Mouse (Mus musculus) lung, adult 2 months (tissue): ENCODE measurements at regions not wholly inside any gene's neighbourhood (a gene's known extent, or its start where the extent isn't known, plus 50 kb on each side); places are given as distances from the start of the nearest gene placed in this dataset.

ENCODE experiments used
- DNase-seq: peaks from one replicate; pipeline ENCODE4 v3.0.0; 2022
- H3K4me1 ChIP-seq: fragments of 200-500 bp; 2 replicates; pipeline ENCODE4 v1.6.1; 2011; ENCODE audit warnings: low read length; ENCODE audit not compliant: control insufficient read depth, insufficient read depth
- H3K4me3 ChIP-seq: fragments of 200-500 bp; replicated peaks from 2 replicates; pipeline ENCODE3; 2011; ENCODE audit warnings: low read depth, mild to moderate bottlenecking, control low read depth, low read length; ENCODE audit errors: extremely low read depth
- CTCF ChIP-seq: fragments of 200-500 bp; IDR thresholded peaks from 2 replicates; pipeline ENCODE4 v1.5.1; 2011; ENCODE audit warnings: mild to moderate bottlenecking, low read length, control low read depth; ENCODE audit not compliant: insufficient read depth
- POLR2A ChIP-seq: fragments of 200-500 bp; IDR thresholded peaks from 2 replicates; pipeline ENCODE4 v1.6.1; 2011; ENCODE audit warnings: low read depth, mild to moderate bottlenecking, control low read depth, low read length, borderline replicate concordance; ENCODE audit errors: extremely low read depth
- WGBS: fragments of 180-500 bp; shearing (Covaris S2); methylation state at CpG from one replicate; pipeline ENCODE4 v1.1.7; 2018; 5-methylcytosine and 5-hydroxymethylcytosine counted together

DNA sequence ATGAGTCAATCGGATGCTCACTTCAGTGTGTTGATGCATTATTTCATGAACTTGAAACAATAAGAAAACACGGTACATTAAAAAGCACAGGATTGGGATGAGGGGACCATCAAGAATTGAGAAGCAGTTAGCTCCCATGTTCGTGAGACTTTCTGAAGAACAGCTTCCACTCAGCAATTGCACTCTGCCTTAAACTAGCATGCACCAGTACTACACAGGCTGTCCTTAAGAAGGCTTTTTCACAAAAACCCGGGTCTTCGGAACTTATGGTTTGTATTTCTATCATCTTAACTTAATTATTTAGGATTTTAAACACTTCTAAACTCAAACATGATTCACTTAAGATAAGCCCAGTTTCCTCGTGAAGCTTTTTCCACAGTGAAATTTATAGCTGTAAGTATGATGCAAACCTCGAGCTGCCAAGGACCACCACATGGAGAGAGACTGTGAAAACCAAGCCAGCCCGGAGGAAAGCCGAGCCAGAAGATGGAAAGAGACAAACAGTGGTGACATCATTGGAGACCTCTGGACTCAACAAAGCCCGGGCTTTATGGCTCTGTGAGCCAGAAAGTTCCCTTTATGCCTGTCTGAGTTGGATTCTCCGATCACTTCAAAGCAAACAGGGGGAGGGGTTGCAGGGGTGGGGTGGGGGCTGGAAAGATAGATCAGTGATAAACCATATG lies 162.7 kb upstream of the Atp2b1 start:
- H3K4me1 ChIP-seq, result peaks cover 4% of the 10 kb centered on the region
- TF ChIP-seq CTCF, result no peak
- no peak for TF ChIP-seq POLR2A
- DNase-seq, result no peak
- WGBS, result 56% methylated on average over 11 of the region's 11 CpGs
- no peak overlapping the region for H3K4me3 ChIP-seq

DNA sequence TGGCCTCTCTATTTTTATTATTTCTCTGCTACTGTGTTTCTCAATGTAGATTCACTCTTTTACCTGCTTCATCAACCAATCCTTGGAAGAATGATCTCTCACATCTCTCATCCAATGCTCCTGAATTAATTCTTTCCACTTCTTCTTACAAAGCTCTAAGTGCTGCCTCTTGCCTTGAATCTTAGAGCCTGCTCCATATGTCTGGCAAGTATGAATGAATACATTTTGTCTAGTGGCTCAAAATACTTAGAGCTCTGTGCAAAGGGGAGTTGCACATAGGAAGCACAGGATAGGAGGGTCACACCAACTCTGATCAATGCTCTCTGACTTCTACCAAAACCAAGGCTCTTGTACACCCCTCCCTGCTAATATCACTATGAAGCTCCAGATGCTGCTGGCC lies 153.1 kb upstream of the Atp2b1 start:
- TF ChIP-seq POLR2A, result no peak
- TF ChIP-seq CTCF, result no peak
- no peak for DNase-seq
- Histone ChIP-seq H3K4me1 (no peaks in the 10 kb centered on the region), H3K4me3 (no peak overlapping the region)

DNA sequence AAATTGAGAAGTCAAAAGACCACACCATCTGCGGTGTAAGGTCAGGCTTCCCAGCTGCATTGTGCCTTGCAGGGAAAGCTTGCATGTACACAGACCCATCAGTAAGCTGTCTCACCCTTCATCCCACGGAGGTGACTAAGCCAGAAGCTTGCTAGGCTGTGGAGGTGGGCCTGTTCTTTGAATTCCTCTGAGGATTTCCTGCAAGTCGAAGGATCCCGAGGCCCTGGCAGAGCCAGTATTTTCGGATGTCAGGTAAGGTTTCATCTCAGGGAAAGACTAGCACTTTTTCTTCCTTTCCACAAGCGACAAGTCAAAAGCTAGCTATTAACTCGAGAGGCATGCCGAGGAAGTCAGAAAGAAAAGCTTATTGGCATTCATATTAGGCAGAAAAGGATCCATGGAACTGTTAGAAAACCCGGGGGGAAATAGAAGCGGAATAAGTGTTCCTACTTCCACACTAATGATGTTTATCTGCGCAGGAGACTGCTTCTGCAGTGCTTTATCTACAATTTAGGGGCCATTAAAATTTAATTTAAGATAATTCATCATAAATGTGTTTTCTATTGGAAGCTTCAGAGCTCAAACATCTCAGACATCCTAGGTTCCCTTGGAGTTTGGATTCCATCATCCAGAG lies 148.3 kb upstream of the Atp2b1 start:
- 74% methylated on average over 11 of the region's 11 CpGs for WGBS
- Histone ChIP-seq H3K4me3 (no peak overlapping the region), H3K4me1 (no peaks in the 10 kb centered on the region)
- DNase-seq, result no peak
- TF ChIP-seq CTCF (no peak), POLR2A (no peak)

DNA sequence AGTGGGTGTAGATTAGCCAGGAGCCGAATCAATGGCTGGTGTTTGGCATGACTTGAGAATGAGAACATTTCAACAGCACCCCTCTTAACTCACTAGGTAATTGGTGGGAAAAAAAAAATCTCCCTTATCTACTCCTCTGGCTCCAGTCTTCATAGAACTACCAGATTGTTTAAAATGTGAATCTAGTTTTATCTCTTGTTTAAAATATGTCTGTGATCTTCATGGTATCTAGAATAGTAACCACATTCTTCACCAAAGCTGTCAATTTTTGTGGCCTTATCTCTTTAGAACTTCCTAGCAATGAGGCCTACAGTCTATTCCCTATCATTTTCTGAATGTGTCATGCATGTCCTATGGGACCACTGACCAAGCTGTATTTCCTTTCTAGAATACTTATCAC lies 134.4 kb upstream of the Atp2b1 start:
- no peak for DNase-seq
- 71% methylated on average over 1 of the region's 1 CpGs for WGBS
- no peak overlapping the region for H3K4me3 ChIP-seq
- peaks cover 4% of the 10 kb centered on the region for H3K4me1 ChIP-seq
- TF ChIP-seq POLR2A (no peak), CTCF (no peak)

DNA sequence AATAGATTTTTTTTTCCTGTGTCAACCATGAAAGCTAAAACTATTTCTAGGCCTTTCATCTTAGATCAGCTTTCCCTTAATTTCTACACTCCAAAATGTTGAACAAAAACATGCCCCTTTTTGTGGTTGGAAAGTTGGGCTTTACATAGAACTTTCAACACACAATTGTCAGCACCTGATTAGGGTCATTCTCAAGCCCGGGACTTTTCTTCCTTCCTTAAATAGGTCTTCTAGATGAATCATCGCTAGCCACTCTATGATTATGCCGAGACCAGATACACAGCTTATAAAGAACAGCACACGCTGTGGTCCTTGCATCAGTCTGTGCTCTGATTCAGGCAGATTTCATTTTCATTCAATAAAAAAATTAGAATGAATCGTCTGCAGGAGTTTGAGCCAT lies 133.3 kb upstream of the Atp2b1 start:
- WGBS, result 67% methylated on average over 5 of the region's 5 CpGs
- no peak for DNase-seq
- no peak for TF ChIP-seq POLR2A
- no peak for TF ChIP-seq CTCF

DNA sequence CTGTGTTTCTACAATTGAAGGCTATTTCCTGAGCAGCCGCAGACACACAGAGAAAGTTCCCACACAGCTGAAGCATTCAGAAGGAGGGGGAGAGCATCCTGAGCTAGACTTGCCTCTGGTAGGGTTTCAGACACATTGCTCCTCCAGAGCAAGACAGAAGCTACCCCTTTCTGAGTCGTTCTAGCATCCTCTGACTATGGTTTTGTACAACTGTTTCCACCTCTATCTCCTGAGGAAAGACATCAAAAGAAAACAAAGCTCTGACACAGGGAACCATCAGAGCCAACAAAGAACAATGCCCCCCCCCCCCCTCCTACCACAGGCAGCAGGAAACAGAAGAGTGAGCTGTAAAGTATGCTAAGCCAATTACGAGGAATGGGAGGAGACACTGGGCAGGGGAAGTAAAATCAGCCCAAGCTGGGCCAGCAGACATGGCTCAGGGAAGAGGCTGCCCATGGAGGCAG lies 132.3 kb upstream of the Atp2b1 start:
- WGBS, result 19% methylated on average over 3 of the region's 3 CpGs
- no peaks in the 10 kb centered on the region; the same call in 1 of the 2 replicates for H3K4me1 ChIP-seq
- no peak overlapping the region for H3K4me3 ChIP-seq
- no peak for TF ChIP-seq CTCF
- no peak for TF ChIP-seq POLR2A
- DNase-seq, result no peak

More for the DNA sequence above, 133.3 kb upstream of the Atp2b1 start:
- Histone ChIP-seq H3K4me3 (no peak overlapping the region), H3K4me1 (peaks cover 3% of the 10 kb centered on the region)

DNA sequence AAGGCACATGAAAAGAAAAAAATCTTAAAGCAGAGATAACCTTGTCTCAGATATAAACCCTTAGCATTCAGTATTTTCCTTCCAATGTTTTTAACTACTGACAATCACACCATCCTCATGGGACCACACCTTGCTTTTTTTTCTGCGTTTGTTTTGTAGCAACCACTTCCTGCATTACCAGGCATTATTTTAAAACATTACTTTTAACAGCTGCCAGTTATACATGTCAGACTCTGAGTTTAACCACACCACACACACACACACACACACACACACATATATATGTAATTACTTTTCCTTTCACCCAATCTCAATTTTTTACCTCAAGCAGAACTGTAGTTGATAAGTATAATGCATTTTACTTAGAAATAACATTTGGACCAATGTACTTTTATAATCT lies 128.8 kb upstream of the Atp2b1 start:
- WGBS, result 33% methylated on average over 1 of the region's 1 CpGs
- no peak for TF ChIP-seq POLR2A
- no peak for TF ChIP-seq CTCF
- DNase-seq, result no peak
- no peak overlapping the region for H3K4me3 ChIP-seq
- H3K4me1 ChIP-seq, result no peaks in the 10 kb centered on the region

DNA sequence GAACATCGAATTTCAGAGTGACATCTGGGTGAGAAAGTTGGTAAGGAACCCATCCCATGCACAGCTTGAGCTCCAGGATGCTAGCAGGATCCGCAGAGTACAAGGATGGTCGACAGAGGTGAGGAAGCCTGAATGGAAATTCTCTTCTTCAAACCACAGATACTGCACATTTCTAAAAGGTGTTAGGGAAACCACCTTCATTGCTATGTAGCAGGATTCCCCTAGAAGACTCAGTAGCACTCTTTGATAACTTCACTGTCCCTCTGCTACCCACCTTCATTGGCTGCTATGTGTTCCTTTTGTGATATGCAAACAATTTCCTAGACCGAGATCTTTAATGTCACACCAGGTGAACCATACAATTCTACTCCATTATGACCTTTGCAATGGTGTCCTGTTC lies 128.1 kb upstream of the Atp2b1 start:
- no peak for TF ChIP-seq CTCF
- TF ChIP-seq POLR2A, result no peak
- no peak for DNase-seq
- Histone ChIP-seq H3K4me1 (no peaks in the 10 kb centered on the region), H3K4me3 (no peak overlapping the region)
- 81% methylated on average over 4 of the region's 4 CpGs for WGBS

DNA sequence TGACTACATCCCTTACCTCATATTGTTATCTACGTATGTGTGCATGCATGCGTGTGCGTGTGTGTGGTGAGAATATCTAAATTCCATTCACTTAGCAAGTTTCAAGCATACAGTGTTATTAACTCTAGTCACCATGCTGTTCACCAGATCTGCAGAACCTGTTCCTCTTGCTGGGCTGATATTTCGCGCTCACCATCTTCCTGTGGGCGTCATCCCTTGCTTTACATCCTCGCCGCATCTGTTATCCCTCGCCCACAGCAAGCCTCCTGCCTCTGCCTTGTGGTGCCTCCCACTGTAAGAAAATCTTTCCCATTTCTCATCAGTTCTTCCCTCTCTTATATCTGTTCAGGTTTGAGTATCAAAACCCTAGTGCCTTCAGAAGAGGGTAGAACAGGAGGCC lies 124.4 kb upstream of the Atp2b1 start:
- no peaks in the 10 kb centered on the region for H3K4me1 ChIP-seq
- no peak overlapping the region for H3K4me3 ChIP-seq
- WGBS, result 95% methylated on average over 9 of the region's 9 CpGs
- TF ChIP-seq CTCF, result no peak
- TF ChIP-seq POLR2A, result no peak
- DNase-seq, result no peak

DNA sequence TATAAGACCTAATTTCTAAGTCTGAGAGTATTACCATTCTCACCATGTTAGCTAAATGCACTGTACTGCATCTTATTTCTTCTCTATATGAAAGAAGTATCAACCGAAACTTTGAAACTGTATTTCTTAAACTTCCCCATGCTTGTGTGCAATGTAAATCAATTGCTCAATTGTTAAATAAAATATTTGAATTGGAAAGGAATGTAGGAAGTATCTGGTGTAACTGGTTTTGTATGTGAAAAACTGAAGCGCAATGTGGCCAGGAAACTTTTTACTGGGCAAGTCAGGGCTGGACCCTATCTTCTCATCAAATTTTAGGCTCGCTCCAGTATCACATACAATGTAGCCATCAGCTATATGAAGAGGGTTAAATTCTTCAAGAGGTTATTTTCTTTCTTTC lies 123.8 kb upstream of the Atp2b1 start:
- 81% methylated on average over 3 of the region's 3 CpGs for WGBS
- H3K4me3 ChIP-seq, result no peak overlapping the region
- TF ChIP-seq CTCF, result no peak
- TF ChIP-seq POLR2A, result no peak
- DNase-seq, result no peak
- H3K4me1 ChIP-seq, result no peaks in the 10 kb centered on the region
